Mouse (Mus musculus) brain, embryonic 18.5 days (tissue): ENCODE measurements at regions not wholly inside any gene's neighbourhood (a gene's known extent, or its start where the extent isn't known, plus 50 kb on each side); places are given as distances from the start of the nearest gene placed in this dataset.

Experiments
- DNase-seq: peaks from one replicate; pipeline ENCODE4 v3.0.0-alpha.2; 2012; ENCODE audit warnings: low read depth, low spot score

GRCm38 (mm10) chr9:85380756-85381155, 53.6 kb upstream of the Tent5a start:
- DNase-seq, result no peak

DNA sequence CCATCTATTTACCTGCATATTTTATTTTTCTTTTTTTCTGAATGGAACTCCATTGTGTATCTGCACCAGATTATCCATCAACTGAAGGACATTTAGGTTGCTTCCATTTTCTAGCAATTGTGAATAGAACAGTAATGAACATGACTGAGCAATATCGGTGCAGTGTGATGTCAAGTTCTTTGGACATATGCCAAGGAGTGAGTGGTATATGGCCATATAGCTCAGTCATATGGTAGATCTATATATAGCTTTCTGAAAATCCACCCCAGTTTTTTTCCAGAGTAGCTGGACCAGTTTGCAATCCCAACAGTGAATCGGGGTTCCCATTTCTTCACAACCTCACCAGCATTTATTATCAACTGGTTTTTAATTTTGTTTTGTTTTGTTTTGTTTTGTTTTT, 52.0 kb upstream of the Tent5a start:
- DNase-seq, result no peak
